Mouse (Mus musculus): ENCODE results near the gene Nr5a1.
A peak's percentile ranks its signal among the peaks of the same experiment; 100 is the strongest.

Gene Nr5a1

GRCm38 (mm10) chr2:38705036-38705435, 9.3 kb downstream of the Nr5a1 start:
- no peak for DNase-seq (ENCODE audit: low spot score in 2 of 2)

GRCm38 (mm10) chr2:38704336-38704735, 10.0 kb downstream of the Nr5a1 start:
- no peak for DNase-seq (ENCODE audit: low spot score in 2 of 2)

- DNase-seq (ENCODE audit: low spot score in 2 of 2): no peak
Measured at GRCm38 (mm10) chr2:38700177-38700576, 14.2 kb downstream of the Nr5a1 start.

DNA sequence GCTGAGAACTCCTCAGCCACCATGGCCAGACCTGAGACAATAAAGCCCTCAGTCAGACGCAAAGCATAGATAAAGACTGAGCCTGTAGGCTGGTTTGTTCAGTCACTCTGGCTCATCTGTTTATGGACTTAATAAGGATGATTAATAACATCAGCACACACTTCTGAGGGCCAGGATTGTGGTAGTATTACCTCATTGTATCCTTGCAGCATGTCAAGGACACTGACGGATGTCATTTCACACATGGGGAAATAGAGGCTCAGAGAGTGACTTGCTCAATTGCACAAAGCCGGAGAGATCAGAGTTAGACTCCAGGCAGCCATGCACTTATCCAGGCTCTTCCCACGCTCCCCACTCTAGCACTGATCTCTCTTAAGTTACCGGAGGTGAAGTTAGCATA, 15.7 kb downstream of the Nr5a1 start:
- no peak for DNase-seq (ENCODE audit: low spot score in 2 of 2)

- DNase-seq (ENCODE audit: low spot score in 2 of 2): no peak
Measured at GRCm38 (mm10) chr2:38697128-38698120, 16.9 kb downstream of the Nr5a1 start.

- DNase-seq (ENCODE audit: low spot score in 2 of 2): no peak
Measured at GRCm38 (mm10) chr2:38695770-38696169, 18.6 kb downstream of the Nr5a1 start.

GRCm38 (mm10) chr2:38691542-38691941, 22.8 kb downstream of the Nr5a1 start:
- no peak for DNase-seq (ENCODE audit: low spot score in 2 of 2)

DNA sequence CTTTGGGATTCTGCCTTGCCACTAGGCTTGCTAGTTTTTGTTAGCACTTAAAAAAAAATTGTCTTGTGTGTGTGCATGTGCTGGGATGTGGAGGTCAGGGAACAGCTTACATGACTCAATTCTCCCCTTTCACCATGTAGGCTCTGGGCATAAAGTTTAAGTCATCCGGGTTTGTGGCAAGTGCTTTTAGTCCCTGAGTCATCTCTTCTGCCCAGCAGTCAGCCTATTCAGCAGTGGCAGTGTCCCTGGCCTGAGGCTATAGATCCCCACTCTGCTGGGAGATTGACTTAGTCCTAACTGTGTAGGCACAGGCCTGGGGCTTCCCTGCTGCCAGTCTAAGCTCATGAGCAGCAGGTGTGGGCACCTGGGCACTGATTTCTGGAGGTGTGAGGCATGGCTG, 24.5 kb downstream of the Nr5a1 start:
- no peak for DNase-seq (ENCODE audit: low spot score in 2 of 2)

GRCm38 (mm10) chr2:38688791-38689520, 25.4 kb downstream of the Nr5a1 start:
- no peak for DNase-seq (ENCODE audit: low spot score in 2 of 2)

- no peak for DNase-seq (ENCODE audit: low spot score in 2 of 2)
Measured at GRCm38 (mm10) chr2:38685746-38686145, 28.6 kb downstream of the Nr5a1 start.

DNA sequence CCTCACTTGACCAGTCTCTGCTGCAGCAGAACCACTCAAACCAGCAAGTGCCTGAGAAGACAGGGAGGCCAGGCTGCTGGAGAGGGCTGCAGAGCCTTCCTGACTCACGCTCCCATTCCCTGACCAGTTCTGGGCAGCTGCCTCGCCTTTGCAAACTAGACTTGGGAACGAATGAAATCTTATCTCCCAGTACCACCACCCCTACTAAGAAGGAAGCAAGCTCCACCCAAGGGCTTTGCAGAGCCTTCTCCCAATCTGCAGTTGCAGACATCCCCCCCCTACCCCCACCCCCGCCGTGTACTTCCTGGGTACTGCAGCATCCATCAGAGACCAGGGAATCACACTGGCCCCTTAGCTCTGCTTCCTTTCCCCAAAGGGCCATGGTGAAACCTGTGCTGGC, 31.3 kb downstream of the Nr5a1 start:
- no peak for DNase-seq (ENCODE audit: low spot score in 2 of 2)

- no peak for DNase-seq (ENCODE audit: low spot score in 2 of 2)
Measured at GRCm38 (mm10) chr2:38682209-38682608, 32.1 kb downstream of the Nr5a1 start.

DNA sequence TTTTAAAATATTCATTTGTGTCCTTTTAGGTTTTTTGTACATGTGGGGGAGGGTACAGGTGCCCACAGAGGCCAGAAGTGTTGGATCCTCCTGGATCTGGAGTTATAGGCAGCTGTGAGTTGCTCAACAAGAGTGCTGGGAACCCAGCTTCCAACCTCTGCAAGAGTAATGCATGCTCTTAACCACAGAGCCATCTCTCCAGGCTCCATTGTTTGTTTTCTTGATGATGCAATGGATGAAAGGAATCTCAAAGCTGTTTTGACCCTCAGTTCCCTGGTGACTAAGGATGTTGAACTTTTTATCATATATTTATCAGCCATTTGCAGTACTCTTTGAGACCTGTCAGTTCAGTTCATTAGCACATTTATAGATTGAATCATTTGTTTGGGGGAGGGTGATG, 35.4 kb downstream of the Nr5a1 start:
- no peak for DNase-seq (ENCODE audit: low spot score in 2 of 2)

GRCm38 (mm10) chr2:38675366-38675969, 38.9 kb downstream of the Nr5a1 start:
- DNase-seq (ENCODE audit: low spot score in 2 of 2): no peak

DNA sequence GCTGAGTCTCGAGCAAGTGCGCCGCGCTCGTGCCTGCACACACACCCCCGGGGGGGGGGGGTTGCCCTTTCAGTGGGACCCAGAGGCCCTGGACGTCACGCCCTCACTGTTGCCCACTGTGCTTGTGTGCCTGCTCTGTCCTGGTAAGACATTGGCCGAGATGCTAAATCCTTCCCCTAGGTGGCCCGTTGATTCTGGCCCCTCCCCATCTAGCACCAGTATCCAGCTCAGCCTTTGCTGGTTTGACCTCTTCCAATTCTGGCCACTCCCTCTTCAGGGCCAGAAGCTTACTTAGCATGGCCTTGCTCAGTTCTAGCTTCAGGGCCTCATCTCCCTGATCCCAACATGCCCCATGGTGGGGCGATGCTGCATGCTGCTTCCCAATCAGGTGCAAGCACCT, 41.8 kb downstream of the Nr5a1 start:
- DNase-seq (ENCODE audit: low spot score in 2 of 2): no peak

DNA sequence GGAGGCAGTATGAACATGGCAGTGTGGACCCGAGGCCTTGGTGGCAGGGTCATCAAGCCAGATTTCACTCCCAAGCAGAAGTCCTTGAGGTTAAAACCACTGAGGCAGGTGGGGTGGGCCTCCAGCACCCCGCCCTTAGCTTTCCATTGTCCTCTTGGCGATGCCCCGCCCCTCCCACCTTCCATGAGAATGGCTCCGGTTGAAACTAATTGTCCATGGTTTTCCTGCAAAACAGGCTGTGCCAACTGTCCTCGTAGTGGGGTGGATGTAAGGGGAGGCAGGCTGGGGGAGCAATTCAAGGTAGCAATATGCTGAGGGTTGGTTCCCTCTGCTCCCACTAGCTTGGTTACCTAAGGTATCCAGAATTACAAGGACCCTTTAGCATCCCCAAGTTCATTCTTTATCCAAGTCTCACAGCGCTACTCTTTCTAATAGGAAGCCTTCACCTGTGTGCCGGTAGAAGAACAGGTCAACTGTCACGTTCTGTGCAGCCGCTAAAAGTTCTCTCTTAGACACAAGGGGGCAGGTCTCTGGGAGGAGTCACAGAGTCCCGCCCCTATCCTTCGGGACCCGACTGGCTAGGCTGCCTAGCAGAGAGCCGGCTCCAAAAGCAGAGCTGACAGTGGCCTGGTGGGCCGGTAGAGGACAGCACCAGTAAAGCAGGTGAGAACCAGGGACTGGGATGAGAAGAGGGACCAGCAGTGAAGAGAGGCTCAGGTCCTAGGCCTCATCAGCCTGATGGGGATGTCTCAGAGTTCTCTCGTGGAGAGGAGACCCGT, 45.4 kb downstream of the Nr5a1 start:
- no peak for DNase-seq (ENCODE audit: low spot score in 2 of 2)

DNA sequence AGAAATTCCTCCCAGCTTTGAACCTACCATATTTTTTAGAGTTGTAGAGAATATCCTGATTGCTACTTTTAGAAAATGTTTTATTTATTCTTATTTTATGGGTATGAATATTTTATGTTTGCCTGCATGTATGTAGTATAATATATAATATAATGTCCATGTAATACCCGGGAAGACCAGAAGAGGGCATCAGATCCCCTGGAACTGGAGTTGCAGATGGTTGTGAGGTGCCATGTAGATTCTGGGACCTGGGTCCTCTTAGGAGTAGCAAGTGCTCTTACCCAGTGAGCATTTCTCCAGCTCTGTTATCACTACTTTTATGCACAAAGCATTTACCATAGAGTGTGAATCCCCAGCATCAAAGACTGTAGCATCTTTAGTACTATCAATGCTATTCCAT, 52.9 kb downstream of the Nr5a1 start:
- no peak for DNase-seq (ENCODE audit: low spot score in 2 of 2)

- DNase-seq (ENCODE audit: low spot score in 2 of 2): peak; percentile 30 to 31
Measured at GRCm38 (mm10) chr2:38658338-38658836, 56.0 kb downstream of the Nr5a1 start.

DNA sequence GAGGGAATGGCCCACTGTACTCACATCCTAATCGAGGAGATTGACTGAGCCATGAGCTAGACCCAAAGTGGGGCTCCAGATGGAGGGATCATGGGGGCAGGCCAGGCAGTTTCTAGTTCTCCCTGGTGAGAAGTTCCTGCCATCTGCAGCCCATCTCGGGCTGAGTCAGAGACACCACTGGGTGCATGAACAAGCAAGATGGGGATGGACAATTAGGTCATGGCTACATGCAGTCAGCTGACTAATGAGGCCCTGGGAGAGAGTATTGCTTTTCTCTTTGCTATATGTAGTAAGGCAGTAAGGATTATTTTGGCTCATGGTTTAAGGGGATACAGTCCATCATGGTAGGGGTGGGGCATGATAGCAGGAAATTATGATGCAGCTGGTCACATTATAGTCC, 60.6 kb downstream of the Nr5a1 start:
- no peak for DNase-seq (ENCODE audit: low spot score in 2 of 2)

DNA sequence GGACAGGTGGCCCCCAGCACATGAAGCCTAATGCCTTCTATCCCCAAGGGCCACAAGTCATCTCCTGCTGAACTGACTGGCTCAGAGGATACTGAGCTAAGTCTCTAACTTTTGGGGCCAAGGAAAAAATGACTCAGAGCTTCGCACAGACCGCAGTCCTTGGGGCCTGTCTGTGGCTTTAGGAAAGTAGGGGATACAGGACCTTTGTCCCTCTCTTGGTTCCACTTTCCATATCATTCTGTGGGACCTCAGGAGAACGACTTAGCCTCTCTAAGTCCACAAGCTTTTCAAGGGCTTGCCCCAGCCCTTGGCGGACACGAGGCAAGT, 61.1 kb downstream of the Nr5a1 start:
- no peak for DNase-seq (ENCODE audit: low spot score in 2 of 2)

DNA sequence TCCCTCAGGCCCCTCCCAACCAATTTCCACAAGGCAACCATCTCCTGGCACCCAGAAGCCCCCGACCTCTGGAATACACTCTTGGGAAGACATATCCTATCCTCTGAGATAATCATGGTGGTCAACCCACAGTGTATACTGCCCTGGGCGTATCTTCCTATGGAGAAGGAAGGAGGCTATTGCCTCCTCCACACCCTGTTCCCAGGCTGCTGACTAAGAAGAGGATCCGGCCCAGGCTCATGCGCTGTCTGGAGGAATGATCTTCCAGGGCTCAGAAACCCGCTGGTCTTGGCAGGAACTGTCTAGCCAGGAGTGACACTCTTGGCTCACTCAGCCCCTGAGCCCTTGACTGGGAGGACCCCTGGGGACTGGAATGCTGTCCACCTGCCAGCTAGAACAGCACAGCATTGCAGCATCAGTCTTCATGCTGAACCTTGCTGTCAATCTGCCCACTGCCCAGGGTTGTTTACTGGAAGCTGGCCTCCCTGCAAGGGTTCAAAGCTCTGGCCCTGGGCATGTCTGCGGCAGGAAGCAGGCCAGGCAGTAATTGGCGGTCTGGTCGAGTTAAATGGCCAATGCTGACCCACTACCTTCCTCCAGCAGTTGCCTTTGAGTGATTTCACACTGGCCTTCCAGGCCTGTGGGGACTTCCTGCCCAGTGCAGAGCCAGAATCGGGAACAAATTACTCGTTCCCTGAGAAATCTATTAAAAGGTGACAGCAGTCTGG, 61.6 kb downstream of the Nr5a1 start:
- no peak for DNase-seq (ENCODE audit: low spot score in 2 of 2)

All from right cerebral cortex, postnatal 36 days (tissue).